Mouse (Mus musculus): ENCODE results near the gene Kifc5b.

GRCm38 (mm10) chr17:26916711-26917482 lies at the start of gene Kifc5b:
- TF ChIP-seq CTCF (conservative IDR thresholded peaks at IDR 0.05; ENCODE audit: insufficient read depth, insufficient read length, low read depth, low read length) = peak; percentile 99; the same call in 1 of the 2 replicates
- TF ChIP-seq POLR2A (IDR thresholded peaks at IDR 0.05; ENCODE audit: low read depth, low read length) = no peak
